Mouse (Mus musculus) retina, embryonic 14.5 days (tissue): ENCODE measurements around the gene Myo10.

Experiments
- DNase-seq: peaks from one replicate; pipeline ENCODE4 v3.0.0-alpha.2; 2015; ENCODE audit warnings: low spot score

The Myo10 gene

DNA sequence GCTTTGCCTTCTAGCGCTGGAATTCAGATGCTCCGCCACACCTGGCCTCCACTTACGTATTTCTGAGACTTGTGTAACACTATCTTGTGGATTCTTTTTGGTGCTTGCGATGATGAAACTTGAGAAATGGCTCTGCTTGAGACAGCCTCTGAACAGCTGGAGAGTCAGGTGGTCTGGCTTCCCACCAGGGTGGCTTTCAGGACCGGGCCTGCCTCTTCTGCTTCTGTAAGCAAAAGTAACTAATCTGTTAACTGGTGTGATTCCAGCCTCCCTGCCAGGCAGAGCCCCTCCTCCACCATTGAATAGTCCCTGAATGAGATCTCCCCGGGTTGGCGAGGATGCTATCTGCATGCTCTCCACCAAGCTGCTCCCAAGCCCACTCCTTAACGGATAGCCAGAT lies 140.0 kb downstream of the Myo10 start:
- peak; percentile 75 for DNase-seq

DNA sequence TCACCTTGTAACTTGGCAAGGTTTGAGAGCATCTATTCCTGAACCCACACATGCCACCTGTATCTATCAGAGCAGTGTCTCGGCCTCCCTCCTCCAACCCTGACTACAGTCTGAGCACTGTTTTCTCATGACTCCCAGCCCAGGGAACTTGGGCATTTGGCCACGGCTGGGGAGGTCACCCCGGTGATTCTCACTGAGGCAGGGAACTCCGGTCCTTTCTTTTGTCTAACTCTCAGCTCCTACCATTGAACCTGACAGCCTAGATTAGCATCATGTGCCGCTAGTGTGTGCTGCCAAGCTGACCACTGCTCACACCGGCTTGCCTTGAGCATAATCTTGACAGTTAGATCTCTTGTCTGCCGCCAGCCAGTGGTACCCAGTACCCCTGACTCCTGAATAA lies 140.8 kb downstream of the Myo10 start:
- DNase-seq, result peak; percentile 66

DNA sequence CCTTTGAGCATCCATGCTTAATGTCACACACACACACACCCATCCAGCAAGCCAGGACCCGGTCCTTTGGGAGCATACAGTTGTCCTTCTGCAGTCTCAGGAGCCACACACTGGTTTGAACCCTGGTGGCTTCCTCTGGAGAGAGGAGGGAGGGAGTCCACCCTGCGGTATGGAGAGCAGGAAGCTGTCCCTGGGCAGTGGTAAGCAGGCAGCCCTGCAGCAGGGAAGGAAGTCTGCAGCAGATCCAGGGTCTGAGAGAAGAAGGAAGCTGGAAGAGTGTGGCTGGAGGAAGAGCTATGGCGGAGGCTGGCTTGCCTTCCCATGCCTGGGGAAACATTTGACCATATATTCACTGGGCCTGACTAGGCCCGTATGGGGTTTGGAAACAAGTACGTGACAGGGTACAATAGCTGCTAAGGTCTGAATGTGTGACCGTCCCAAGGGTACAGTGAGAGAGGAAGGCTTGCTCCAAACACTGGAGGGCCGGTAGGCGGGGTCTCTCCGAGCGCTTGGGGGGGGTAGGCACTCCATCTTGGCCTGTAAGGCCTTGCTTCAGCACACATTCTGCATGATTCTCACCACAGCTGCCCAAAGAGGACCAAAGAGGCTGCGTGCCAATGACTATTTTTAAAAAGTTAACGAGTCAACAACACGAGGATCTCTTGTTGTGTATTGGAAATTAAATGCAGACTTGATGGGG lies 142.5 kb downstream of the Myo10 start:
- no peak for DNase-seq

DNA sequence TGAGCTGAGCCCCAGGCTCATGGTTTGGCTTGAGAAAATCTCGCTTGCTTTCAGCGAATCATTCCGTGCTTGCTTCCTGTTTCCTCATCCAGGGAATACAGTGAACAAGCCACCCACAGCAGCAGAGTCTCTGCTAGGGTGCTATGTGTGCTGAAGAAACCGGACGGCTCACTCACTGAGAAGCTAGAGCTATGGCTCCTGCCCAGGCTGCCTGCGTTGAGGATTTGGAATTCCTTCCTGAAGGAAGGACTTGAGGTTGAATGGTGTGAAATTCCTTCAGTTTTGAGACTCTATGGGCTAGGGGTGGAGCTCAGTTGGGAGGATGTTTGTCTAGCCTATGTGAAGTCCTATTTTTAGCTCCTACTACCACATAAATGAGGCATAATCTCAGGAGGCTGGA lies 145.5 kb downstream of the Myo10 start:
- DNase-seq, result no peak

DNA sequence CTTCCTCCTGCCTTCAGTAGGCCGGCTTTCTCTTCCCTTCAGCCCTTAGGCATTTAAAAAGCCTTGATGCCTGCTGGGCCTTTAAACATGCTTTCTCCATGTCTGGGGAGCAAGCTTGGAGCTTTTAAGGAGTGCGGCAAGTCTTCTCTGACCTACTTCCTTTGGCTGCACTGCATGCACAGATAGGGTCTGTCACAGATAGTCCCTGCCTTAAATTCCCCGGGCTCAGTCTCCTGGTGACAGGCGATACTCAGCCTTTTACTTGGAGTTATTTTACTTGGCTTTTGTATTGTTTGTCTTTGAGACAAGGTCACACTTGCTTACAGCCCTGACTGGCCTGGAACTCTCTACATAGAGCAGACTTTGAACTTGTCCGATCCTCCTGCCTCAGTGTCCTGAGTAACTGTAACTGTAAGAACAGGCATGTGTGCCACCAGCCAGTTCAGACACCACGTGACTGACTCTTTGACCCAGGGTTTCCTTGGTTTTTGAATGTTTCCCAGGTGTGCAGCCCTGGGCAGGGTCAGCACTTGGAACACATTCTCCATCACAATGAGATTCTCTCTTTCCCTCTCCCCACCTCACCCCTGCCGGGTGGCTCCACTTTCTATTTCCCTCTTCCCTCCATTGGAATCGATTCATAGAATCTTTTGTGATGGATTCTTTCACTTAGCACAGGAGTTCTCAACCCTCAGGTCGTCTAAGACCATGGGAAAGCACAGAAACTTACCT lies 147.4 kb downstream of the Myo10 start:
- DNase-seq, result no peak

DNA sequence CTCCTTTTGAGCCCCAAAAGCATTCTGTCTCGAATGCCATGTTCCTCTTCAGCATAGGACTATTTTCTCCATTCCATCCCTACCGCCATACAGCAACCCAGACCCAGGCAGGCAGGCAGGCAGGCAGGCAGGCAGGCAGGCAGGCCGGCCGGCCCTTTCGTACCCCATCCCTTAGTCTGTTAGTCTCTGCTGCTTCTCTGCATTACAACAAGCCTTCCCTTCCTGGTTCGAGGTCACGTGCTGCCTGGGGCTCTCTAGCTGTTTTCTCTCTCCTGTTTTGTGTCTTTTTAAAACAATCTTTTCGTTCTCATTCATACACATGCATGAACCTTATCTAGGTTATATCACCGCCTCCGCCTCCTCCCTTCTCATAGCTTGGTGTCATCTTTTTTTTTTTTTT lies 149.5 kb downstream of the Myo10 start:
- no peak for DNase-seq

DNA sequence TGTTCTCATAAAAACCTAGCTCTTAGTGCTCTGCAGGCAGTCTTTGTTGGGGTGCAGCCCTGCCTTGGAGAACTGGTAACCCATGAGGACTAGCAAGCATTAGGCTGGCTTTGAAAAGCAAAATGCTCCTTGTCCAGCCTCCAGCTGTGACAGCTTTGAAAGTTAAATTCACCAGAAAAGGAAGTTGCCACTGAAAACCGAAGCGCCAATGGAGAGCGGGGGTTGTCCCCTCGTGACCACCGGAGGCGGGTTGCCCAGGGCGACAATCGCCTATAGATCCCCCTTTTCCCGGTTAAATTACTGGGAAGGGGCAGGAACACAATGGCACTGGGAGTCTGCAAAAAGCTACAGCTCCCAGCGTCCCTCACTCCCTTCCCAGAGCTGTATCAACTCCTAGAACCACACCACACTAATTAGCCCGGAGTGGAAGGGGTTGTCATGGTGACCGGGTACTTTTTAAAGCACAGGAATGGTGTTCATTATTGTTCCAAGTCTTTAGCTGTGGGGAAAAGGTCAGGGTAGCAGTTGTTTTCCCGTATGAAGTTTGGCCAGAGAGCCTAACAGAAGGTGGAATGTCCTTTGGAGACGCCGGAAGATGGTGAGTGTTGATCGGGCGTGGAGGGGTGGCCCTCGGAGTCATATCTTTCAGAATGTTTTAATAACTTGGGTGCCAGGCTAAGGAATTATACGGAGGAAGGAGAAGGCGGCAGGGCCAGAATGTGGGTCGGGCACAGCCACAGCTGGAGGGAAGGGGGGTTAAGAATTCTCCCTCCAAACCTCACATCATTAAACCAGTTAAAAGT lies 151.6 kb downstream of the Myo10 start:
- DNase-seq, result peak; percentile 83

DNA sequence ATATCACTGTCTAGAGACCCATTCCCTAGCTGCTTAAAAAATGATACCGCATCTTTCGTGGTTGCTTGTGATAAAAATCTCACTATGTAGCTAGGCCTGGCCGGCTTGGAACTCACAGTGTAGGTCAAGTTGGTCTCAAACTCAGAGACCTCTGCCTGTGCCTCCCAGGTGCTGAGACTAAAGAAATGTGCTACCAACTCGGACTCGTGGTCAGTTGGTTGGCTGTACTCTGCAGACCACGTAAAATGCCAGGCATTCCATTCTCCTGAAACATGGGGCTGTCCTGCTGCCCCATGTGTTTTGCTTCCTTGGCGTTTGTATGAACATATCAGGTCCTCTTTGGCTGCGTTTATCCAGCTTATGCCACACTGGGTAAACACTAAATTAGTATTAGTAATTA lies 156.6 kb downstream of the Myo10 start:
- DNase-seq, result no peak

DNA sequence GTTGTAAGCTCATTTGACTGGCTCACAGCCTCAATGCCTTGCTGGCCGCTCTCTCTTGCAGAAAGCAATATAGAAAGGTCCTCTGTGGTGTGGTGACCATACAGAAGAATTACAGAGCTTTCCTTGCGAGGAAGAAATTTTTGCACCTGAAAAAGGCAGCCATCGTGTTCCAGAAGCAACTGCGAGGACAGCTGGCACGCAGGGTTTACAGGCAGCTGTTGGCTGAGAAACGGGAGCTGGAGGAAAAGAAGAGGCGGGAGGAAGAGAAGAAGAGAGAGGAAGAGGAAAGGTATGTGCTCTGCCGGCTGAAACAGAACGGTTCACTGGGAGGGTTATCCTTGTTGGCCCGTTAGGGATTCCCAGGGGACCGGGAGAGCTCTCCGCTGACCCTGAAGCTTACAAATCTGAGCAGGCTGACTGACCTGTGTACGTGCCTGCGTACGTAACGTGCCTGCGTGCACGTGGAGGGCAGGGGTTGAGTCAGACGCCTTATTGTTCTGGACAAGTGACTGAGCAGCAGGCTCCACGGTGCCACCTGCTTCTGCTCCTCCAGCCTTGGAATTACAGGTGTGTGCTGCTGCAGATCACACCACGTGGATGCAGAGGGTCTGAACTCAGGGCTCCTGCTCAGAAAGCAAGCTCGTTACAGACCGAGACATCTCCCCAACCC lies 157.3 kb downstream of the Myo10 start:
- no peak for DNase-seq

DNA sequence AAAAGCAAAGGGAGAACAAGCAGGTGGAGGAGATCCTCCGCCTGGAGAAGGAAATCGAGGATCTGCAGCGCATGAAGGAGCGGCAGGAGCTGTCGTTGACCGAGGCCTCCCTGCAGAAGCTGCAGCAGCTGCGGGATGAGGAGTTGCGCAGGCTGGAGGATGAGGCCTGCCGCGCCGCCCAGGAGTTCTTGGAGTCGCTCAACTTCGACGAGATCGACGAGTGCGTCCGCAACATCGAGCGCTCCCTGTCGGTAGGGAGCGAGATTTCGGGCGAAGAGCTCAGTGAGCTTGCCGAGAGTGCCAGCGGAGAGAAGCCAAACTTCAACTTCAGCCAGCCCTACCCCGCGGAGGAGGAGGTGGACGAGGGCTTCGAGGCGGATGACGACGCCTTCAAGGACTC lies 158.7 kb downstream of the Myo10 start:
- DNase-seq, result no peak

DNA sequence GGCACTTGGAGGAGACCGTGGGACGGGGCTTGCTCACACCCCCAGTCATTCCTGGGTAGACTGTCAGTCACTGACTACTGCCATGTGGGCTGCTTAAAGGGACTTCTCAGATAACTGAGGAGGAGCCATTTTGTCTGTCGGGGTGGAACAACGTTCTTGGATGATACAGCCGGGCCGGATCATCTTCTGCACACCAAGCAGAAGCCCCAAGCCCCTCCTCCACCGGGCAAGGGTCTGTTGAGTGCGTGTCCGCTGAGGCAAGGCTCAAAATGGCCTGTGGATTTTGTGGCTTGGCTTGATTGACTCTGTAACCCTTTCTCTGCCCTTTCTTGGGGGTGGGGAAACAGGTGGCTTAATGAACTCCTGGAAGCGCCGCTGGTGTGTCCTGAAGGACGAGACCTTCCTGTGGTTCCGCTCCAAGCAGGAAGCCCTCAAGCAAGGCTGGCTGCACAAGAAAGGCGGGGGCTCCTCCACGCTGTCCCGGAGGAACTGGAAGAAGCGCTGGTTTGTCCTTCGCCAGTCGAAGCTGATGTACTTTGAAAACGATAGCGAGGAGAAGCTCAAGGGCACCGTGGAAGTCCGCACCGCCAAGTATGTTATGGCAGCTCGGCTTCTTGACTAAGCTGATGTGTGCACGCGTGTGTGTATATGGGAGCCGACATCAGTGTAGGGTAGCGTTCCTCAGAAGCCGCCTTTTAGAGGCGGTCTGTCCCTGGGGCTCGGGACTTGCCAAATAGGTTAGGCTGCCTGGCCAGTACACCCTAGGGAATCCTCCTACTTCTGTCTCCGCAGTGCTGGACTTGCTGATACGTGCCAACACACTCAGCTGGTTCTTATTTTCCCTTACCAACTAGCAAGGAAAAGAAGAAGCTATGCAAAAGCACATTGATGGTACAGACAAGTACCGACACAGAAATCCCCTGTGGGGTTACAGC lies 163.4 kb downstream of the Myo10 start:
- DNase-seq, result no peak

DNA sequence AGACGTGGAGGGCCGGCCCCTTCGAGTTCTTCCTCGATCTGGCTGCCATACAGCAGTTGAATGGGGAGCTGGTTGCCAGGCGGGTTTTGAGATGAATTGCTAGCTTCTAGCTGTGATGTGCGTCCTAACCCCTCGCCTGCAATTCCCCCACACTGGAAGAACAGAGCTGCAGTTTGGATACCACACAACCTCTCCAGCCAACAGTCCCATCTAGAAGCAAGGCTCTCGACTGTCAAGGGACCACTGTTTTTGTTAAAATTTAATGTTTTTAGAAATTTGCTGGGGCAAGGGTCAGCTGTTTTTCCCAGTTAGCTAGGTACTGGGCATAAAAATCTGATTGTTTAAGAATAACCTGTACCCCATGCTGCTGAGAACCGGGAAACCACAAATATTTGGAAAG lies 165.1 kb downstream of the Myo10 start:
- DNase-seq, result no peak

DNA sequence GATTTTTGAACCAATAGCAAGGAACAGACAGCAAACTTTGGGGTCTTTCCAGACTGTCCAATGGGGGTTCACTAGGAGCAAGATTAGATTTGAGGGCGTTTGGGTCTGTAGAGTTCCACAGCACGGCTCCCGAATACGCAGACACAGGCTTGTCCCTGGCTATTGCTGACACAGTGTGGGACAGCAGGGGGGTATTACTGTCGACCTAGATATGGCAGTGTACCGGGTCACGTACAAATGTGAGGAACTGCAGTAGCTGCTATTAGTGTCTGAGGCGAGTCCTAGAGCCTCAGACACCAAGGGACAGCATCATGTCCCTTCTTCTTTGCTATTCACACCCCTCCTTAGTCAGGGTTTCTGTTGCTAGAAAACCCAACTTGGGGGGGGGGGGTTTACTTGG lies 165.6 kb downstream of the Myo10 start:
- peak; percentile 34 for DNase-seq

DNA sequence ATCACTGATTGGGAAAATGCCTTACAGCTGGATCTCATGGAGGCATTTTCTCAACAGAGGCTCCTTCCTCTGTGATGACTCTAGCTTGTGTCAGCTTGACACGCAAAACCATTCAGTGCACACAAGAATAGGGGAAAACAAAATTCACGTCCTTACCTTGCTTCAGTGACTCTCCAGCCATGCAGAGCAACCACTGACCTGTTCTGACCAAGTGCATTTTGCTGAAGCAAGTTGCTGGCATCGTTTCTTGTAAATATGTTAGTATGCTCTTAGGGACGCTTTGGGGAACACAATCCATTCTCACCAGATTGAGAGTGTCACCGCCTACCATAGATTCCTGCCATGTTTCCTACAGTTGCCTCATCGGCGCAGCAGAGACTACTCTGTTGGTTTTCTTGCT lies 166.2 kb downstream of the Myo10 start:
- no peak for DNase-seq

DNA sequence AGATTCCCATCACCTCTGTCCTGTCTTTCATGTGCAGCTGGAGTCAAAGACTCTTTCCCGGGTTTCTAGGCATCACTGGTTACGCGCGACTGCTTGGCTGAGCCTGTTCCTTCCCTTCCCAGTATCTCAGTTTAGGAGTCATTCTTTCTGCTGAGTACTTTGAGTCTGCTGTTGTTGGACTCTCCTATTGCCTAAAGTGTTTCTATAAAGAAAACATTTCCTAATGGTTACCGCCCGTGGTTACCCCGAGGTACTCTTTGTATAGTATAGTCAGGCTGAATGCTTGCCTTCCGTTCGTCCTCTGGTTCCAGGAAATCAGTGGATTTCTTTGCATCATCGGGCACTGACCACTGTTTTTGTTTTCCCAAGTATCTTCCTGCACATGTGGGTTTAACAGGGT lies 166.9 kb downstream of the Myo10 start:
- no peak for DNase-seq

DNA sequence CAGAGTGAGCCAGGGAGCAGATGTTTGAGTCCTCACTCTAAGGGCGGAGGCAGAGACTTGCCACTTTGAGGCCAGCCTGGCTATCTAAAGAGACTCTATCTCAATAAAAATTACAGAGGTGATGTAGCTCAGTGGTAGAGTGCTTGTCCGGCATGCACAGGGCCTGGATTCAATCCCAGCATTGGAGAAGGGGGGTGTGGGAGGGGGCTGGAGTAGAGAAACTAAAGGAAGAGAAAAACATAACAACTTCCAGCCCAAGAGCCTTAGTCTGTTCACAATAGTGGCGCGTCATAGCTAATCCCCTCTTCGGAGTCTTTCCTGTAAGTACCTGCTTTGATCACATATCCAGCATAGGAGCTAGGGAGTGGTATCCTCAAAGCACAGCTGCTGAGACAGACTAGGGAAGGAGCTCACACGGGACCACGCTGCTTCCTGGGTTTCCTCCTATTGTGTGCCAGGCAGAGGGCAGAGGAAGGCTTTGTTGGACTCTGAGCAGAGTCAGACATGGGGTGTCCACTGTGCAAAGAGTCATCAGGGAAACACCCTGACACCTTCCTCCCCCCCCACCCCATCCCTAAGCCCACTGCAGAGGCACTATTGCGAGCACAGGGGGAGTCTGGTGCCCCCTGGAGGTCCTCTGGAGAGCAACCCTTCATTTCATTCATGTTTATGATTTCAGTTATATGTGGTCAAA lies 169.5 kb downstream of the Myo10 start:
- peak; percentile 38 for DNase-seq

DNA sequence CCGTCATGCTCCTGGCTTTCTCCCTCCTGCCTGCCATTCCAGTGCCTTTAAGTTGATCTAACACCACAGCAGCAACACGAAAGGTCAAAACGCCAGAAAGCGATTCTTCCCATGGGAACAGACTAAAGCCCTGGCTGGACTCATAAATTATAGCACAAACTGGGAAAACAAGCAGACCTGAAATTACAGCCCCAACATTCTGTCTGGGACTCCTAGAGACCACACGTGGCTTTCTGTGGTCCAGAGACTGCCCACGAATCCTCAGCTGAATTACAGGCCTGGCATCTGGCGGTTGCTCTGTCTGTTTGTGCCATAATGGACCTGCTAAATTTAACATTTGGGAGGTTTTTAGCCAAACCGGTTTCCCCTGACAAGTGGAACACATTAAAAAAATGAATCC lies 171.8 kb downstream of the Myo10 start:
- no peak for DNase-seq

DNA sequence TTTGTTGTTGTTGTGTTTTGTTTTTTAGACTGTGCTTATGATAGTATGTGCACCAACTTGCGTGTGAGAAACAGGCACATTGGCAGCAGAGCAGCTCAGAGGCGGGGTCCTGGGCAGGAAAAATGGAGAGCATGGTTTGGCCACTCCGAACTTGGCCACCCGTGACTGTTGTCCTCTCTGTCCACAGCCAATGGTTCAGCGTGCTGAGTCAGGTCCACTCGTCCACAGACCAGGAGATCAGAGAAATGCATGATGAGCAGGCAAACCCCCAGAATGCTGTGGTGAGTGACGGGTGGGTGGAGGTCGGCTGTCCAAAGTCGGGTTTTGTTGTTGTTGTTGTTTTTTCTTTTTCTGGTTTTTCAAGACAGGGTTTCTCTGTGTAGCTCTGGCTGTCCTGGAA lies 173.2 kb downstream of the Myo10 start:
- no peak for DNase-seq

DNA sequence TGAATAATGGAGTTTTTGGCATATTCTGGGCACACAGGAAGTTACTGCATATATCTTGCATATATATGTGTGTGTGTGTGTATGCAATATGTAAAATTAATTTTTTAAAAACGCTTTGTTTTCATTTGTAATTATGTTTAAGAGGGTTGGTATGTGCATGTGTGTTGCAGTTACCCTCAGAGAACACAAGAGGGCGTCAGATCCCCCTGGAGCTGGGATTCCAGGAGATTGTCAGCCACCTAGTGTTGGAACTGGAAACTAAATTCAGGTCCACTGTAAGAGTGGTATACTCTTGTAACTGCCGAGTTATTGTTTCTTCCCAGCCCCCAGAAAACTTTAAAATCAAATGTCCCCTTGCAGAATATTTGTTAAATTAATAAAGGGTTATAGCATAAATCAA lies 174.0 kb downstream of the Myo10 start:
- peak; percentile 69 for DNase-seq

DNA sequence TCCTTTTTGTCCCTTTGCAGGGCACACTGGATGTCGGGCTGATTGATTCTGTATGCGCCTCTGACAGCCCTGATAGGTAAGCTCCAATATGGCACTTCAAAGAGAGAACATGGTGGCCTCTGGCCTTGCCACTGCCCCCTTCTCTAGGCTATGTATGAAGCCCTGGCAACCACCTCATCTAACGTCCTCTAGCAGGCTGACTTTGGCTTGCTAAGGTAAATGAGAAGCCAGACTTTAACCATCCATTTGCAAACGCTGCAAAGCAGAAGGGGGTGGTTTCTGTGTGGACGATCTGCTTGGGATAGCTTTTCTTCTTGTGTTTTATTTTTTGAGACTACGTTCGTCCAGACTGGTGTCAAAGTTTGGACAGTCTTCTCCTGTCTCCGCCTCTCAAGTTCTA lies 174.9 kb downstream of the Myo10 start:
- DNase-seq, result no peak

DNA sequence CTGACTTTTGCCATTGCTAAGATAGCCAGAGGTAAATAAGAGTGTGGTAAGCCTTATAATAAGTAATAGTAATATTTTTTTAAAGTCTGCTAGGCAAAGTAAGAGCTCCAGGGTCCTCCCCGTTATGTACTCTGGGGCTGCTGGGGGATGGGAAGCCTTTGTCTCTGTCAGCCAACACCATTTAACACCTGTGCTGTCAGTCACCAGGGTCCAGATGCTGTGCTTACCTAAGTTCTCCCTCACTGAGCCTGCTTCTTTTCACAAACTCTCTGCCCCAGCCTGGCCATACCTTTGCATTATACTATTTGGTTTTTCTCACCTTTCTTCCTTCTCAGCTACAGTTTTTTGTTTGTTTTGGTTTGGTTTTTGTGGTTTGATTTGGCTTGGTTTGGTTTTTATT lies 175.6 kb downstream of the Myo10 start:
- no peak for DNase-seq
